Mouse (Mus musculus) lung, postnatal 4 days (tissue): ENCODE results near the gene Prcp.

ENCODE experiments used
- DNase-seq, 2 experiments: peaks; one replicate each; pipeline ENCODE4 v3.0.0; 2021

Prcp gene

DNA sequence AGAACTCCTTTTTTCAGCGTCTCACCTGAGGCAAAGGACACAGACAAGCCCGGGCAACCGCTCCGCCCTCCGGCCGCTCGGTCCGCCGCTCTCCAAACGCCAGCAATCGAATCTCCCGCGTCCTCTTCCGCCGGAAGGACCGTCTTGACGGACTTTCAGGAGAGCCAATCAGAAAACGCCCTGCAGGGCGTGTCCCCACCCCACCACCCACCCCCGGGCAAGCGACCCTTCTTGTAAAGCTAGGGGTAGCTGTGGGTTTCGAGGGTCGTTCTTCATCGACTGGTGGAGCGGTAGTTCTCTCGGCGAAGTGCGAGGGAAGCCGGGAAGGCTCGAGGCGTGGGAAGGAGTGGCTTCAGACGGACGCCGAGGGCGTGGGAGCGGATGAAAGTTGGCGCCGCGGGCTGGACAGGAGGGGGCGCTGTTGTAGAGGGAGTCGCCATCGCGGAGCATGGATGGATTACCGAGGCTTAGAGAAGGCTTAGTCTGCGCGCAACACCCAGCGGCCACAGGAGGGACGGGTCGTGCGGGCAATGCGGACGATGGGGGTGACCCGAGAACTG, at the start of gene Prcp, which contains the start of gene Ddias:
Prcp (plus strand) TSS at position 355 of the 560 bp plus-strand sequence.
Ddias (minus strand) TSS at position 132 of the 560 bp plus-strand sequence.
- DNase-seq = peak; percentile 92 to 96

- DNase-seq = no peak
Observed at GRCm38 (mm10) chr7:92826248-92826647, 48.0 kb upstream of the Prcp start.

GRCm38 (mm10) chr7:92827981-92828380, 46.3 kb upstream of the Prcp start:
- DNase-seq = no peak

- DNase-seq = no peak
Observed at GRCm38 (mm10) chr7:92832395-92832794, 41.9 kb upstream of the Prcp start.

- no peak for DNase-seq
Observed at GRCm38 (mm10) chr7:92834391-92834790, 39.9 kb upstream of the Prcp start.

DNA sequence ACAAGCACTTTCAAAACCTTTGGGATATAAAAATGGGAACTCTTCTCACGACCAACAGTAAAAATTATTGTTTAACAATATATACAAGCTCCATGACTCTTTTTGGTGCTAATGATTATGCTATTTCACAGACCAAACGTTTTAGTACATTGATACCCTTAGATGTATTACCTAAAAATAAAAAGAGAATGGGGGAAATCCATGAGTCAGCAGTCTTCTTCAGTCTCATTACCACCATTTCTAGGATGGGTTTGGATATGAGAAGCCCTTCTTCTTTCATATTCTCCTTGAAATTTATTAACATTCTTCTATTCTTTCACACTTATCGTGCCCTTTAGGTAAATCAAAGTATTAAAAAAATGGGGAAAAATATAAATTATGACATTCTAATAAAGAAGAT, 37.8 kb upstream of the Prcp start:
- no peak for DNase-seq

GRCm38 (mm10) chr7:92837226-92837625, 37.0 kb upstream of the Prcp start:
- DNase-seq = no peak

GRCm38 (mm10) chr7:92837907-92838306, 36.4 kb upstream of the Prcp start:
- no peak for DNase-seq

- DNase-seq = no peak
Observed at GRCm38 (mm10) chr7:92842254-92842653, 32.0 kb upstream of the Prcp start.

GRCm38 (mm10) chr7:92848246-92848645, 26.0 kb upstream of the Prcp start:
- DNase-seq = no peak

- no peak for DNase-seq
Observed at GRCm38 (mm10) chr7:92866526-92866925, 7.7 kb upstream of the Prcp start.

DNA sequence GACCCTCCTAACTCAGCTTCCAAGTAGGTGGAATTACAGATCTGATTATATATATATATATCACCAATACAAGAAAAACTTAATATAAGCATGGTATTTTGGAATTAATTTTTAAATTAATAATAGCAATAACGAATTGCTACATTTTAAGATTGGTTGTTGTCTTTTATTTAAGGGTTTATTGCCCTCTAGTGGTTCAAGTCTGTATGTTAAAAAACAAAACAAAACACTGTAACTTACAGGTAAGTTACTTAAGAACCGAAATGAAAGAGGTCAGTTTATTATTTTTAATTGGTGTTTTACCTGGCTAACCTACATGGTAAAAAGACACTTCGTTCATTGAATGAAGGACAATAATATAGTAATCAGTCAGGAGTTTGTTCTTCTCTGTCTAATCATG, 4.1 kb upstream of the Prcp start:
- no peak for DNase-seq

- no peak for DNase-seq
Observed at GRCm38 (mm10) chr7:92871596-92871995, 2.7 kb upstream of the Prcp start.

DNA sequence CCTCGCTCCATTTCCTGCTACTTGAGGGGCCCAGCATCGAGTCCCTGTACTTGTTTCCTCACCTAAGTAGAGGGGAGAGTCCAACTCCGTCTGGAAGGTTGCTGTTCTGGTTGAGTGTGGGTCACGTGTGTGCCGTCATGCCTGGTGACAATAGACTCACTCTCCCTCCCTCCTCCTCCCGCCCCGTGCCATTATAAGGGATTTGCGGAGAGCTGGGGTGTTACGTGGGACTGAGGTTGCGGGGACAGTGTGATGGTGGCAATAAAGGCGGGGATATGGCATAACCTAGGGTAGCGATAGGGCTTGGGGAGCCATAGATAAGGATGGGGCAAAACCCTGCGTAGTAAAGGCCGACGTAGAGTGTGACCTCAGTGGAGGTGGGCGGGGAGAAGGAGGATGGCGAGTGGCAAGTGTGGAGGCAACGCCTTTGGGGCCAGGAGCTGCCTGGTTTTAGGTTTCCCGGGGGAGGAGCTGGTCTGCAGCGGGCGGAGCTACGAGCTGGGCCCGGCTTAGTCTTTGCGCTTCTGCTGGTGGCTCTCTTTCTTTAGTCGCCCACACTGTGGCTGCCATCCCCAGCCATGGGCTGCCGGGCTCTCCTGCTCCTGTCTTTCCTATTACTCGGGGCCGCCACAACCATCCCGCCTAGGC, 615 bp downstream of the Prcp start:
- DNase-seq = peak; percentile 91 to 93

GRCm38 (mm10) chr7:92876066-92876465, 1.8 kb downstream of the Prcp start:
- no peak for DNase-seq

DNA sequence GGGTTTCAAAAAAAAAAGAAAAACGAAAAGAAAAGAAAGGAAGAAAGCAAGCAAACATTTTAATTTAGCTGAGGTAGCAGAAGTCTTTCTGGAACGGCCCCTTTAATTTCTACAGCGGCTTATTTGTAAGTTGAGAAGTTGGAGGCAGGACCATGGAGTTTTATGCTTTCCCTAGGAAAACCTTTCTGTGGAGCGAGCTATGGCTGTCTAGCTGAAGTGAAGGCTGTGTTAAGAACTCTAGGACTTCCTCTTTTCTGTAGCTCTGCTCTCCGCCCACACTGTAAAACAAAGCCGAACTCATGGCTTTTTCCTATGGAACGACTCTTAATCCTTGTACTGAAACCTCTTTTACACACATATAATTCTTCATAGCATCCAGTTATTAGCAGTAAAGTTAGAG, 2.3 kb downstream of the Prcp start:
- DNase-seq = no peak

DNA sequence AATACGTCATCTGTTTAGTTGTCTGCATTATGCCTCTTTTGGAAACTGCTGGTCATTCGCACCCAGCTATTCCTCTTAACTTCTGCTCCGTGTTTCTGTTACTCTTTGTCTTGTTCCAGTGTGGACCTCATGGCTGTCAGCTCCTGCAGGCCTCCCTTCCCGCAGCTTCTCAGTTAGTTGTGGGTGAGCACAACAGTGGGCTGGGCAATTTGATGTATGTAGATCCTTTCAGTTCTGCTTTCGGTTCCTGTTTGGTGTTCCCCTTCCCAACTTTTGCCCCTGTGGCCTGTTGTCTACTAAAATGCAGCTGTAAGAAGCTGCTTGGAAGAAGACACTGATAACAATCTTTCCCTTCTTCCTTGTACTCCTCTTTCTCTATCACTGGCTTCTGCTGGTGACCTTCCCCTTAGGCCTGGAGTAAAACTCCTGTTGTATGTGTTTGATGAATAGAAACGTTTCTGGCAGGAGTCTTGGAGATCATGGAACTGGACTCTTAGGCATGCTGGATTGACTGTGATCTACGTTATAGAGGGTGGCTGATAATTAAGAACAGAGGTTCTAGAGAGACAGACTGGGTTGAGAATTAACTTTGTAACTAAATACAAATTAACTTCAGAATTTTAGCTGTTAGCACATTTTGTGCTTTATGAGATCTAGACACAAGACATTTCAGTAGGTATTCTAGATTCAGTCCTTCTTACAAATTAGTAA, 4.5 kb downstream of the Prcp start:
- peak; percentile 38 to 39 for DNase-seq

- DNase-seq = peak; percentile 18 to 50
Observed at GRCm38 (mm10) chr7:92883850-92884716, 9.8 kb downstream of the Prcp start.

DNA sequence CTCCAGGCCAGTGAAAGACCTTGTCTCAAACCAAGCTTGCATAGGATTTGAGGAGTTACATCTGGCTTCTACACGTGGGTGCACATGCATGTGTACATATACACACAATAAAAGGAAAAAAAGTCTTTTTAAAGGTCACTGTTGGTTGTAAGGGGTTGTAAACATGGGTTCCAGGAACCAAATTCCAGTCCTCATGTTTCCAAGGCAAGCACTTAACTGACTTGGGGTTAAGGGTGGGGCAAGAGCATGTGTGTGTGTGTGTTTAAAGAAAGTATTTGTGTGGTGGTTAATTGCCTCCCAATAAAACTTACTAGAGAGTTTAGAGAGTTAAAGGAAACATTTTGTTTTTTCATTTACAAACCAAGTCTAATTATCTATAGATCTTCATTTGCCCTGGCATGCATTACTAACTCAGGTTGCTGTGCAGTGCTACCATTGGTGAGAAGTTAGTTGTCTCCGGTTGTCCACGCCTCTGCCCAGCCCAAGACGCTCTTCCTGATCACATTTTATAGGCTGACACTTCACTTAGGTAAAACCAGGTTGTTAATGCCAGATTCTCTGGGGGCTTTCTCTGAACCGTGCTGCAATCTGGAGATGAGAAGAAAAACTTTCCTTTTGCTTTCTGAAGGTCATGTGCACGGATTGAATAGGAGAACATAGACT, 10.9 kb downstream of the Prcp start:
- no peak for DNase-seq

DNA sequence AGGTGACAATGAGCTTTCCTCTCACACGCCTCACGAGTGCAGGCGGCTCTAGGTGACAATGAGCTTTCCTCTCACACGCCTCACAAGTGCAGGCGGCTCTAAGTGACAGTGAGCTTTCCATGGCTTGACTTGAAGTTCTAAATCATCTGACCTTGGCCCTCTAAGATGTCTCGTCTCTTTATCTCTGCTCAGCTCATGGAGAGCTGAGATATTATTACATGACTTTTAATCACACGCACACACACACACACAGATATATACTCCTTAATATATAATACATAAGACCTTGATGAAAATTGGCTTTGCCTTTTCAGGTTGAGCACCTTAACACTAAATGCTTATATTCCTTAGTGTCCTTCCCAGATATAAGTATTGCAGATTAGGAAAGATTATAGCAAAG, 12.5 kb downstream of the Prcp start:
- no peak for DNase-seq

DNA sequence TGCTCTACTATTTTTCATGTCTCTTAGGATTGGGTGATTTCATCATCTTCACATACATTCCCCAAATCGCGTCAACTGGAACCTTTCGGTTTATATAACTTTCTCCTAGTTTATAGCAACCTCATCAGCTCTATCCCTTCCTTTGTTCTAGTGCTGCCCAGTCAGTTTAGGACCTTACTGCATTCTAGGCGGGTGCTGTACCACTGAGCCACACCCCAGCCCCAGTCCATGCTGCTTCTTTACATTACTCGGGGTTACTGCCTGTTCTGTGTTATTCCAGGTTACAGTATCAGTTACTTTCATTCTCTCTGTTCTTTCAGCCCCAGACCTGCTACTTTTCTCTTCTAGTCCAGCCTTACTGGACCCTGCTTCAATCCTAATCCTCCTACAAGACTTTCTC, 13.0 kb downstream of the Prcp start:
- no peak for DNase-seq

- DNase-seq = no peak
Observed at GRCm38 (mm10) chr7:92890211-92890610, 15.9 kb downstream of the Prcp start.
